ENCODE assay signal across 35 mouse cellular contexts in the genomic region with DNA sequence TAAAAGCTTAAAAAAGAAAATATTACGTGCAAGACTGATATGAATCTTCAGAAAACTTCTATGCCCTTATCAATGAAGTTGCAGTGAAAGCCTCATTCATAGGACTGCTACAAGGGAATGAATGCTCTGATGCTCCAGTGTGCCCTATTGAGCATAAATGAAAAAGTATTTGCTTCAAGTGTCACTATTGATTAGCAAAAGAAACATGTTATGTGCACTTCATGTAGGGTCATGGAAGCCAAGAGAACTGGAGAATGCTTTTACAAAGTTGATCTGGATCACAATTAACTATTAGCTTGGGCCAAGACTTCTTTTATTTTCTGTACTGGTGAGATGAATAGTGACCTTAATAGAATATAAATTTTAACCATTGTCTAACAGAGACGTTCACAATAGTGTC. TPM values are rescaled to one million over a fixed set of nuclear protein-coding genes. Genes with fewer than 3 reads are reported as not detected.
"Had no signal": no experiment of that assay in that cellular context is flagged by ENCODE, and none has a peak within 500 bp of the region (broad histone marks: within the 10 kb centered on the region; RNA-seq: fewer than 3 reads in every experiment).

No protein-coding gene starts in this region.

- H3K36me3 ChIP-seq: heart, embryonic 10.5 days; heart, embryonic 12.5 days; heart, embryonic 13.5 days; heart, embryonic 15.5 days; hindbrain, embryonic 10.5 days; hindbrain, embryonic 12.5 days; hindbrain, embryonic 13.5 days; hindbrain, embryonic 15.5 days; intestine, embryonic 15.5 days; kidney, embryonic 15.5 days had no signal

- H3K9ac ChIP-seq: heart, embryonic 12.5 days; heart, embryonic 13.5 days; heart, embryonic 15.5 days; hindbrain, embryonic 12.5 days; hindbrain, embryonic 13.5 days; hindbrain, embryonic 14.5 days; hindbrain, embryonic 15.5 days; intestine, embryonic 15.5 days; kidney, embryonic 15.5 days had no signal

- H3K4me2 ChIP-seq: heart, embryonic 11.5 days; heart, embryonic 12.5 days; heart, embryonic 13.5 days; heart, embryonic 15.5 days; hindbrain, embryonic 12.5 days; hindbrain, embryonic 13.5 days; hindbrain, embryonic 14.5 days; hindbrain, embryonic 15.5 days; intestine, embryonic 15.5 days; kidney, embryonic 15.5 days had no signal

- H3K9me3 ChIP-seq: heart, embryonic 10.5 days; heart, embryonic 12.5 days; heart, embryonic 13.5 days; heart, embryonic 15.5 days; hindbrain, embryonic 10.5 days; hindbrain, embryonic 12.5 days; hindbrain, embryonic 13.5 days; hindbrain, embryonic 15.5 days; intestine, embryonic 15.5 days; kidney, embryonic 15.5 days had no signal

- H3K27ac ChIP-seq: heart, embryonic 10.5 days; heart, embryonic 13.5 days; heart, embryonic 15.5 days; hindbrain, embryonic 10.5 days; hindbrain, embryonic 12.5 days; hindbrain, embryonic 13.5 days; hindbrain, embryonic 14.5 days; hindbrain, embryonic 15.5 days; hindbrain, postnatal 0 days; intestine, embryonic 15.5 days; kidney, embryonic 15.5 days; kidney, postnatal 0 days; layer of hippocampus, adult 2 months had no signal

- DNase-seq: heart, postnatal 10 days; heart, postnatal 14 days; heart, postnatal 36 days; heart, postnatal 4 days; kidney, adult 11 months; kidney, adult 18-20 months; kidney, adult 2 months; kidney, adult 8-10 months; kidney, adult 9 months; kidney, postnatal 10 days; kidney, postnatal 14 days; kidney, postnatal 25 days; kidney, postnatal 36 days; kidney, postnatal 4 days; layer of hippocampus, adult 9-11 months; layer of hippocampus, postnatal 36 days had no signal

- ATAC-seq: hindbrain, embryonic 16.5 days; hindbrain, postnatal 0 days; inflammation-experienced regulatory T-cells, adult 6 months; intestine, embryonic 15.5 days; intestine, embryonic 16.5 days; intestine, postnatal 0 days had no signal

- H3K4me3 ChIP-seq: heart, embryonic 10.5 days; heart, embryonic 12.5 days; heart, embryonic 13.5 days; heart, embryonic 15.5 days; hindbrain, embryonic 10.5 days; hindbrain, embryonic 12.5 days; hindbrain, embryonic 13.5 days; hindbrain, embryonic 15.5 days; intestine, embryonic 15.5 days; kidney, embryonic 15.5 days; layer of hippocampus, adult 2 months had no signal

- H3K27me3 ChIP-seq: heart, embryonic 12.5 days; heart, embryonic 13.5 days; heart, embryonic 15.5 days; hindbrain, embryonic 12.5 days; hindbrain, embryonic 13.5 days; hindbrain, embryonic 15.5 days; intestine, embryonic 15.5 days; kidney, embryonic 15.5 days had no signal

- H3K4me1 ChIP-seq: heart, embryonic 10.5 days; heart, embryonic 12.5 days; heart, embryonic 15.5 days; hindbrain, embryonic 10.5 days; hindbrain, embryonic 12.5 days; hindbrain, embryonic 13.5 days; hindbrain, embryonic 15.5 days; intestine, embryonic 15.5 days; kidney, embryonic 15.5 days had no signal

RNA-seq across cellular contexts. Expression of a gene that starts 47.0 kb away (rescaled TPM):
- polyA plus RNA-seq: inflammation-experienced regulatory T-cells, adult 6 months had no signal
